ENCODE assay signal across 30 mouse cellular contexts in the genomic region with DNA sequence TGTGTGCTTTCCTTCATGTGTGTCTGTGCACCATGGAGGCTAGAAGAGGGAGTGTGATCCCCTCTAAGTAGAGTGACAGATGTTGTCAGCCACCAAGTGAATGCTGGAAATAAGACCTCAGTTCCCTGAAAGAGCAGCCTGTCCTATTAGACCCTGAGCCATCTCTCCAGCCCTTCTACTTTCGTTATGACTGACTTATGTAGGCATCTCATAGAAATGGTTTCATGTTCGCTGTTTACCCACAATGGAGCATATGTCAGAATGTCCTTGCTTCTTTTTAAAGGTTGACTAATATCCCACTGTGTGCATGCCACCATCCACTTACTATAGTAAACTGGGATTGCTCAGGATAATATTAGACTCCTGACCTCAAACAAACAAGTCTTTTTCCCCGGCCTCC.
"Had no signal": no experiment of that assay in that cellular context is flagged by ENCODE, and none has a peak within 500 bp of the region (broad histone marks: within the 10 kb centered on the region; RNA-seq: fewer than 3 reads in every experiment).

No protein-coding gene starts in this region.

- H3K27ac ChIP-seq: limb, embryonic 10.5 days; limb, embryonic 12.5 days; limb, embryonic 13.5 days; limb, embryonic 15.5 days; liver, embryonic 12.5 days; liver, embryonic 13.5 days; liver, embryonic 14.5 days; liver, embryonic 15.5 days; lung, embryonic 15.5 days; macrophage; midbrain, embryonic 10.5 days; midbrain, embryonic 12.5 days; midbrain, embryonic 13.5 days; midbrain, embryonic 15.5 days; neural tube, embryonic 12.5 days had no signal

- H3K4me1 ChIP-seq: limb, embryonic 10.5 days; limb, embryonic 12.5 days; limb, embryonic 13.5 days; limb, embryonic 15.5 days; liver, embryonic 12.5 days; liver, embryonic 15.5 days; lung, embryonic 15.5 days; midbrain, embryonic 10.5 days; midbrain, embryonic 12.5 days; midbrain, embryonic 13.5 days; midbrain, embryonic 15.5 days; neural tube, embryonic 12.5 days had no signal

- H3K36me3 ChIP-seq: lung, embryonic 15.5 days had no signal

- H3K4me2 ChIP-seq: limb, embryonic 12.5 days; limb, embryonic 13.5 days; limb, embryonic 15.5 days; liver, embryonic 11.5 days; liver, embryonic 12.5 days; liver, embryonic 13.5 days; liver, embryonic 15.5 days; lung, embryonic 14.5 days; lung, embryonic 15.5 days; midbrain, embryonic 11.5 days; midbrain, embryonic 12.5 days; midbrain, embryonic 13.5 days; midbrain, embryonic 15.5 days; neural tube, embryonic 12.5 days had no signal

- DNase-seq: left cerebral cortex, postnatal 4 days; liver; liver, embryonic 13.5 days; liver, postnatal 0 days; lung, adult 18-20 months; lung, adult 2 months; lung, embryonic 14.5 days; lung, postnatal 10 days; lung, postnatal 14 days; lung, postnatal 36 days; lung, postnatal 4 days; midbrain, embryonic 14.5 days had no signal

- H3K4me3 ChIP-seq: limb, embryonic 10.5 days; limb, embryonic 12.5 days; limb, embryonic 13.5 days; limb, embryonic 15.5 days; liver, embryonic 12.5 days; liver, embryonic 13.5 days; liver, embryonic 15.5 days; lung, embryonic 15.5 days; megakaryocyte, embryonic 14.5 days; midbrain, embryonic 10.5 days; midbrain, embryonic 12.5 days; midbrain, embryonic 13.5 days; midbrain, embryonic 15.5 days; myocyte; neural tube, embryonic 12.5 days had no signal

- H3K9me3 ChIP-seq: limb, embryonic 10.5 days; limb, embryonic 12.5 days; limb, embryonic 13.5 days; limb, embryonic 15.5 days; liver, embryonic 12.5 days; liver, embryonic 13.5 days; liver, embryonic 15.5 days; lung, embryonic 15.5 days; megakaryocyte, embryonic 14.5 days; midbrain, embryonic 10.5 days; midbrain, embryonic 12.5 days; midbrain, embryonic 13.5 days; midbrain, embryonic 15.5 days; neural tube, embryonic 12.5 days had no signal

- H3K9ac ChIP-seq: limb, embryonic 12.5 days; limb, embryonic 13.5 days; limb, embryonic 15.5 days; liver, embryonic 12.5 days; liver, embryonic 13.5 days; liver, embryonic 14.5 days; liver, embryonic 15.5 days; liver, postnatal 0 days; lung, embryonic 14.5 days; lung, embryonic 15.5 days; midbrain, embryonic 12.5 days; midbrain, embryonic 13.5 days; midbrain, embryonic 15.5 days; neural tube, embryonic 12.5 days had no signal

- H3K27me3 ChIP-seq: limb, embryonic 12.5 days; limb, embryonic 13.5 days; limb, embryonic 15.5 days; liver, embryonic 12.5 days; liver, embryonic 13.5 days; liver, embryonic 15.5 days; lung, embryonic 15.5 days; megakaryocyte, embryonic 14.5 days; midbrain, embryonic 12.5 days; midbrain, embryonic 13.5 days; midbrain, embryonic 15.5 days; neural tube, embryonic 12.5 days had no signal
